Comparison of ENCODE assay signal across 12 mouse cellular contexts in genomic region chr2:168876631-168877030, GRCm38 (mm10).
"Had no signal": no experiment of that assay in that cellular context is flagged by ENCODE, and none has a peak within 500 bp of the region (broad histone marks: within the 10 kb centered on the region; RNA-seq: fewer than 3 reads in every experiment).

No protein-coding gene starts in this region.

- DNase-seq: left cerebral cortex, postnatal 4 days; liver; liver, embryonic 13.5 days; liver, postnatal 0 days; lung, adult 18-20 months; lung, adult 2 months; lung, embryonic 14.5 days; lung, postnatal 10 days; lung, postnatal 14 days; lung, postnatal 36 days; lung, postnatal 4 days; midbrain, embryonic 14.5 days had no signal
